Mouse (Mus musculus) kidney, adult 8-10 months (tissue): ENCODE data around the gene Lamp1.

Source experiments
- DNase-seq, 2 experiments: peaks; one replicate each; pipeline ENCODE4 v3.0.0; 2022

Gene Lamp1

DNA sequence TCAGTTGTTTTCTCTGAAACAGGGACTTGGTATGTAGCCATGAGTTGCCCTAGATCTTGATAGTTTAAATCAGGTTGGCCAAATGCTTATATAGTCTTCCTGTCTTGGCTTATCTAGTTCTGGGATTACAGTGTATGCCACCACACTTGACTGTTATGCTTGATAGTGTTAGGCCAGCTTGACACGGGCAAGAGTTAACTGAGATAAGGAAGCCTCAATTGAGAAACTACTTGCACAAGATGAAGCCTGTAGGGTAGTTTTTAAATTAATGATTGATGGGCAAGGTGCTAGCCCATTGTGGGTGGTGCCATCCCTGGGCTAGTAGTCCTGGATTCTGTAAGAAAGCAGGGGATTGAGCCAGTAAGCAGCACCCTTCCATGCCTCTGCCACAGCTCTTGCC is 4.6 kb downstream of the Lamp1 start:
- DNase-seq, result no peak

DNA sequence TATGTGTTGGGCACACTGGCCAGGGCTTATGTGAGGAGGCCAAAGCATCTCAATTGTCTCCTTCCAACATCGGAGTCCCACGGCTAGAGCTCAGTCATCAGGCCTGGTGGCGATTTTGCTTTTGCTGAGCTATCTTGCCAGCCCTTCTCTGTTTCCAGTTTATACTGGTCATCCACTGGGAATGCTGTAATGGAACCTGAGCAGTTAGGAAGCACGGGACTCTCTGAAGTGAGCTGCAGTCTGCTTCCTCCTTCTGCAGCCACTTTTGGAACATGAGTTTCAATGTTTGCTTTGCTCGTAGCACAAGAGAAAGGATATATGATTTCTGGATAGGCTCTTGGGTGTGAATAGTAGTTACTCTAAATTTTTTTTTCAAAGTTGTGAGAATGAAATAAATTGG is 5.4 kb downstream of the Lamp1 start:
- no peak for DNase-seq

DNA sequence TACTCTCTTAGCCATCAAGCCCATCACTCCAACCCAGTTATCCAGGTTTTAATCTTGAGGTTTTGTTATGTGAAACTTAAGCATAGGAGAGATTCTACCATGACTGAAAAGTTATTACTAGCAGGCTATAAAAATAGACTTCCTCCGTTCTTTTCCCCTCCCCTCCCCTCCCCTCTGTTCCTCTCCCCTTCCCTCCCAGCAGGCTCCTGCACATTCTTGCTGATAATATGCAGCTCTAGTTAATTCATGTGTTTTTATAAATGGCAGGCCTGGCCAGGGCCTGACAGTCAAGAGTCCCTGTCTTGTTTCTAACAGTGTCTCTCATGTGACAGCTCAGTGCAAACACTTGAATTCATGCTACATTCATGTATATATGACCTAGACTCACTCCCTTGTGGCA is 11.5 kb downstream of the Lamp1 start:
- DNase-seq, result no peak

DNA sequence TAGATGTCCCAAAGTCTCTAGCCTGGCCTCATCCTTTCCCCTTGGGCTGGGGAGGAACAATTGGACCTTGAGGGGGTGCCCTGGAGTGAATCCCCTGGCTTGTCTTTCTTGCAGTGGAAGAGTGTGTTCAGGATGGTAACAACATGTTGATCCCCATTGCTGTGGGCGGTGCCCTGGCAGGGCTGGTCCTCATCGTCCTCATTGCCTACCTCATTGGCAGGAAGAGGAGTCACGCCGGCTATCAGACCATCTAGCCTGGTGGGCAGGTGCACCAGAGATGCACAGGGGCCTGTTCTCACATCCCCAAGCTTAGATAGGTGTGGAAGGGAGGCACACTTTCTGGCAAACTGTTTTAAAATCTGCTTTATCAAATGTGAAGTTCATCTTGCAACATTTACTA is 15.3 kb downstream of the Lamp1 start:
- peak in 1 of 2 experiments; percentile 40 for DNase-seq

DNA sequence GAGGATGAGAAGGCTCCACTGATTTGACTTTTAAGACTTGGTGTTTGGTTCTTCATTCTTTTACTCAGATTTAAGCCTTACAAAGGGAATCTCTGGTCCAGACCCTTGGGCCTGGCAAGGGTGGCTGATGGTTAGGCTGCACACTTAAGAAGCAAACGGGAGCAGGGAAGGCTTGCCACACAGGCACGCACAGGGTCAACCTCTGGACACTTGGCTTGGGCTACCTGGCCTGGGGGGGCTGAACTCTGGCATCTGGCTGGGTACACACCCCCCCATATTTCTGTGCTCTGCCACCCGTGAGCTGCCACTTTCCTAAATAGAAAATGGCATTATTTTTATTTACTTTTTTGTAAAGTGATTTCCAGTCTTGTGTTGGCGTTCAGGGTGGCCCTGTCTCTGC is 15.8 kb downstream of the Lamp1 start:
- DNase-seq, result peak in 1 of 2 experiments; percentile 48

DNA sequence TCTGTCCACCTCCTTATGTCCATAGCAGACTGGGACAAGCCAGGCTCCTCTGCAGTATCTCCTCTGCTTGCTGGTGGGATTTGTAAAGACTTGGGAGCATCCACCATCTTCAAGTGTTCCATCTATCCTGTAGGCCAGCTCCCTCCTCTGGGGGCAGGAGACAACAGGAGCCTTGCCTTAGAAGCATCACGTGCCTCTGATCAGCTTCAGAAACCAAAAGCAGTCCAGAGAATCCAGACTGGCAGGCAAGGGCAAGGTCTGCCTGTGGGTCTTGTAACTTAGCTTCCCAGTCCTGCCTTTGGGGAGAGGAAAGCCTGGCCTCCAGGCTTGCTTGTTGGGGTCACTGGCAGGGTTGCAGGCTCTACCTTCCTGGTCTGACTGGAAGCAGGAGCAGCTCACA is 16.7 kb downstream of the Lamp1 start:
- DNase-seq, result peak in 1 of 2 experiments; percentile 42

DNA sequence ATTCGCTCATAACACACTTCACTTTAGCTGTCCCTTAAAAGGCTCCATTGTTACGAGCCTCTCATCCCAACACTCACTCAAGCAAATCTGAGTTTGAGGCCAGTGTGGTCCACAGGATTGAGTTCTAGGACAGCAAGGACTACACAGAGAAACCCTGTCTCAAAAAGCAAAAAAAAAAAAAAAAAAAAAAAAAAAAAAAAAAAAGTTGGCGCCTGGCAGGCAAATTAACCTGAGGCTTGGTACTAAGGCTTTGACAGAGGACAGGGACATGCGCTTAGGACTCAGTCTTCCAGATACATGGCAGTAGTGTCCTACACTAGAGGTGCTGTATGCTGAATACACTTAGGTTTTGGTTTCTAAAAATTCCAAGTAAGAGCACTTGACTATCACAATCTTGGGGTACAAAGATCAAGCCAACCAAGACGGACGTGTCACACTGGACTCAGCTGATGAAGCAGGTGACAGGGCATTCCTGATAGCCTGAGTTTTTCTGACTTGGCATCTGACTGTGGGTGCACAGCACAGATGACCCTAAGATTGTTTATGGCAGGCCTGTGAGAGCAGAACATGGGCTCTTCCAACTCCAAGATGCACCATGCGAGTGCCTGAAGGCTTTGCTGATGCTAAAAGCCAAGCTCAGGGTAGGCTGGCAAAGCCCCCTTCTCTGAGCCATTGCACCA is 18.4 kb downstream of the Lamp1 start:
- DNase-seq, result no peak

DNA sequence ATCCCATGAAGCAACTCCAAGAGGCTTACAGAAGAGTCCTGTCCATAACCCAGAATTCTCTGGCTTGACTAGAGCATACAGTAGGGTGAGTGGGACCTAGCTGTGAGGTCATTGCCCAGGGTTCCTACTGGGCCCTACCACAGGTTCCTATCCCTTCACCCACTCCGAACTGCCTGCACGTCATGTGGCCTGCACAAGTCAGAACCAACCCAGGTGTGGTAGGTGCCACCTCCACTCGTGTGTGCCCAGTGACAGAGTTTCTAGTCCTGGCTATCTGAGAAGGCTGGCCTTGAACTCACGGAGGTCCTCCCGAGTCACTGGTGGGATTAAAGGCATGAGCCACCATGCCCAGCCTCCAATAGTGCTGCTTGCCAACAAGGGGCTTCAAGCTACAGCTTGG is 19.2 kb downstream of the Lamp1 start:
- no peak for DNase-seq

DNA sequence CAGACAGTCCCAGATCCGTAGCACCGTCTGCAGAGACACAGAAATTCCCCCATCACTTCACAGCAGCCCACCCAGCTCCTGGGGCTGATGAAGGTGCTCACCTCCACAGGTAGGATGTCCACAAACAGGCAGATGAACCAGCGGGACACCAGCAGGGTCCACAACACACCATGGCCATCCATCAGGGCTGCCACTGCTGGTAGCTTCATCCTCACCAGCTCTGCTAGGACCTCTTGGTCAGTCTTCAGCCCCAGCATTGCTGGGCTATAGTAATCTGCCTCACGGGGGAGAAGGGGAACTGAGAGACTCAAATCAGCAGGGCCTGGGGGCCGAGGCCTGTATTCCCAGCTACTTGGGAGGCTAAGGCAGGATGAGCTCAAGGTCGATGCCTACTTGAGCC is 20.5 kb downstream of the Lamp1 start:
- no peak for DNase-seq

DNA sequence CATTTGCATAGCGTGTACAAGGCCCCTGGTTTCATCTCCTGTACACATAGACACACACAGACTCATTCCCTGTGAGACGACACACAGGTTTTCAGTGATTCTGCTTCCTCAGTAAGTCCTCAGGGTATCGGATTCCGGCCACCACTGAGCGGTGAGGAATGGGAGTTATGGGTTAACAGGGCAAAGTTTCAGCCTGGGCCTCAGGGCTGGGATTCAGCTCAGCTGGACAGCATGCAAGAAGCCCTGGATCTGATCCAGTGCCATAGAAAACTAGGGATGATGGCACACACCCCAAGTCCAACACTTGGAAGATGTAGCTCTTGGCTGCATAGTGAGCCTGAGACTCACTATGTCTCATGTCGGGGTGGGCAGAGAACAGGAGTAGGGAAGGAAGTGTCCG is 21.0 kb downstream of the Lamp1 start:
- DNase-seq, result no peak

DNA sequence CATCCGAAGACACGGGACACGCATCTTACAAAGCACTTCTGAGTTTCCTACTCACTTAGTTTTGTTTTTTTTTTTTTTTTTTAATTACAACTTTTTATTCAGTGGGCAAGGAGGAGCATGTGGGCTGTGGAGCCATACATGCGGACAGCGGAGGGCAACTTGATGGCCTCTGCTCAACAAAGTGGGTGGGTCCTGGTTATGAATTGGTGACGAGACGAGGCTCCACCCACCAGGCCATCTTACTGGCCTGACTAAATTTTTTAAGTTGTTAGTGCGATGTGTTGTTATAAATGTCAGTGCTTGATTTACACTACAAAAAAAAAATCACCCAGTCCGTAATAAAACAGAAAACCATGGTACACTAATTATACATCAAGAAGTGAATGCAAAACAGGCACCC is 21.4 kb downstream of the Lamp1 start:
- DNase-seq, result no peak

DNA sequence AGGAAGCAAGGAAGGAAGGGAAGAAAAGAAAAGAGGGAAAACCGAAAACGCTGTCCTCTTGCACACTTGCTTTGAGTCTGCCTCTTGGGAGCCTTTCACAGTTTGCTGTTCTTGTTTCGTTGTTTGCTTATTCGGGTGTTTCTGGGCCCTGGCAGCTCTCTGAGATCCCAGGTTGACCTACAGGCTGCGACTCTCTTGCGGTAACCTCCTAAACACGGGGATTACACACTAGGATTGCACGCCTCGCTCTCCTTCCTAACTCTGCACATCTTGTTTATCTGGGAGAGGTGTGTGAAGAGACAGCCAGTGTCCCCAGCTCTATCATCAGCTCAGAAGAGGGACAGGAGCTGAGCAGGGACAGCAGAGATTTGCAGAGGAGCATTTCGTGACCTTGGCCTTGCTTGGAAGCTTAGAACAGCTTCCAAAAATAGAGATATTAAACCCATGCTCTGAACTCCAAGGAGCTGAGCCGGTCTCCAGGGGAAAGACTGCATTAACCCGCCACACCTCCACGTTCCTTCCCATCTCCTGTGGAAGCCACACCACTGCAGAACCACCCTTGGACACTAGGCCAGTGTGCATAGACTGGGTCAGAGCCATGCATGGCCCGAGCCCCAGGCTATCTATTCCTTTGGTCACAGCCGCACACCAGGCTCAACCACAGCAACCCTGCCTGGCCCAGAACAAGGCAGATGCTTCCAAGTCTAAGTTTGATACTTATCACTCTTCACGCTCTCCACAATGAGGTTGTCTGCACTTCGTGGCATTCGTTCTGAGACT is 22.1 kb downstream of the Lamp1 start:
- DNase-seq, result no peak

DNA sequence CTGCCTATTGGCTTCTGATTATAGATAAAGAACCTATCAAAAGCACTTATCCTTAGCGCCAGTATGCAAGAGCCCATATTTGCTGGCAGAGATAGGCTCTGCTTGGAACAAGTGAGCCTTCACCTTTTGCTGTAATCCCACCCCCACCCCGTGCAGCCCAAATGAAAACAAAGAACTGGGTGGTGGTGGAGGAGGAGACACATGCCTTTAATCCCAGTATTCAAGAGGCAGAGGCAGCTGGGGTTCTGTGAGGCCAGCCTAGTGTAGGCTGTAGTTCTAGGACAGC is 22.7 kb downstream of the Lamp1 start:
- DNase-seq, result no peak

DNA sequence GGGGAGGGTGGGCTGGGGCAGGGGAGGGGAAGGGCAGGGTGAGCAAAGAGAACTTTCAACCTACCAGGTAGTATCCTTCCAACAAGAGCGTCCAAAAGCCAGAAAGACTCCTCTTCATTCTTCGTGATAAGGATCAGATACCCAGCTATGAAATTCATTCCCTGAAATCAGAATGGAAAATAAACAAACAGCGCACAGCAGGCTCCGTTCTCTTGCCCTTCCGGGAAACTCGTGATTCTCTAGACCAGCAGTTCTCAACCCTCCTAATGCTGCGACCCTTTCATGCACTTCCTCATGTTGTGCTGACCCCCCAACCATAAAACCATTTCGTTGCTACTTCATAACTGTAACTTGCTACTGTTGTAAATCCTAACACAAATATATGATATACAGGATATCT is 27.9 kb downstream of the Lamp1 start:
- no peak for DNase-seq

DNA sequence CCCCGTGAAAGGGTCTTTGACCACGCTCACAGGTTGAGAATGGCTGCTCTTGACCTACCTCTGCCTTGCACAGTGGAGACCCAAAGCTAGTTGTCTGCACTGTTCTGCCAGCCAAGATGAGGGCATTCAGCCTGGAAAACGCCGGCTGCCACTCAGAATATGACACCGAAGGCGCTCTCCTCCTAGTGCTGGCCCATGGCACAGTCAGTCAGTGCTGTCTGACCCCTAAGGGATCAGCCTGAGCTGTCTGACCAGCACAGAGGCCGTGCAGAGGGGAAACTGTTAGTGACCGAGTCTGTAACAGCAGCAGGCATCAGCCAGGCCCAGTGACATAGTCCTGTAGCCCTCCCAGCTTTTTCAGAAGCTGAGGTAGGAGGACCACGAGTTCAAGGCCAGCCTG is 28.3 kb downstream of the Lamp1 start:
- DNase-seq, result no peak

DNA sequence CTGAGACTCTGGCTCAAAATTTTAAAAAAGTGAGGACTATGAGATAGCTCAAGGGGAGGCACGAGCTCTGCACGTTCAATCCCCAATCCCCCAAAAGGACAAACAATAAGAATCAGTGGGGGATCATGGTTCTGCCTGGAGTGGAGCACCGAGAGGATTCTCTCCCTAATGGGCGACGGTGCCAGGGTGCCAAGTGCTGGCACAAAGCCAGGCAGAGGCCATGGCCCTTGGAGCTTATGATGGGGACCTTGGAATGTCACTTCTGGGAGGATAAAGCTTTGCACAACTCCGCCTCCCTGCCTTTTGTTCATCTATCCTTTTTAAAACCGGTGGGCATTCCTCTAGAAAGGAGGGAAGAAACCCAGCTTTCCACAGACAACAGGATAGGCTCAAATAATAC is 28.7 kb downstream of the Lamp1 start:
- no peak for DNase-seq

DNA sequence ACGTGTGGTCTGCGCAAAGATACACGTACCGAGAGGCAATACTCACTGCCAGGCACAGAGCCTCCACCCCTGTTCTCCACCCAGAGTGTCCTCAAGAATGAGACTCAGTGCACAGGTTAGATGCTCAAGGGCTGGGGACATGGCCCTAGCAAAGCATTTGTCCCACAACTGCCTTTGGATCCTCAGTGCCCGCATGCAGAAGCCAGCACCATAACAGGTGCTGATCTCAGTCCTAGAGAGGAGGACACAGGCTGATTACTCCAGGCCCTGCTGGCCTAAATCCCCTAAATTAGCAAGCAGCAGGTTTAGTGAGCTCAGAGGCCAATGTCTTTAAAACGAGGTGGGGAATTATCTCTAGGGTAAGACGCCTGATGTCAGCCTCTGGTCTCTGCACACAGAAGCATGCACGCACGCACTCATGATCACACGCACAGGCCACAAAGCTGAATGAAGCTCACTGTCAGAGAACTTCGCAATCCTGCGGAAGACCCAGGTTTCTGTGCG is 29.1 kb downstream of the Lamp1 start:
- no peak for DNase-seq

DNA sequence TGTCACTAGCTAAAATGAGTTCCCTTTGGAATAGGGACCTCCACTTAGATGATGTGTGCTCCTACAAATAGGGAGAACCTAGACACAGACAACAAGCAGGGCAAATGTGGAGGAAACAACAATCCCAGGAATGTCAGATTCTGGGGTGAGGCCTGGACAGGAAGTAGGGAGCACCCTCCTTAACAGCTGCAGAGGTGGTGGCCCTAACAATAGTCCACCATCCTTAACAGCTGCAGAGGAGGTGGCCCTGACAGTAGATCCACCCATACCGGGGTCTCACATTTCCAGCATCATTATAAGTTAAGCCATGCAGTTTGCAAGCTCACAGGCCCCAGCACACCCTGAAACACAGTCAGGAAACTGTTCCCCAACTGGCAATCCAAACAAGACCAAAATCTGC is 29.9 kb downstream of the Lamp1 start:
- DNase-seq, result no peak

DNA sequence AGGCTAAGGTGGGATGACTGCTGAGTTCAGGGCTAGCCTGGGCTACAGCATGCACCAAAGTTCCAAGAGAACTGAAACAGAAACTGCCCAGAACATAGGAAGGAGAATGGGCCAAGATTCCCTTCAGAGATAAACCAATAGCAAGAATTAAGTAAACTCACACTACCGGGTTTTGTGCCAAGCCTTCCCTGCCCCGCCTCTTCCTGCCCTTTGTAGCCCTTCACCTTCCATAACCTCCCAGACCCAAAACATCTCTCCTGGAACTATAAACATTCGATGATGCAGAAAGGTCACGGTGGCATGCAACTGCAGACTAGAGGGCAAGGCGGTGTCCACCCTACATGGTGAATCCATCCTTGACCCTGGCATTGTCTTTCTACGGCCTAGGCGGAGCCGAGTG is 31.3 kb downstream of the Lamp1 start:
- no peak for DNase-seq

DNA sequence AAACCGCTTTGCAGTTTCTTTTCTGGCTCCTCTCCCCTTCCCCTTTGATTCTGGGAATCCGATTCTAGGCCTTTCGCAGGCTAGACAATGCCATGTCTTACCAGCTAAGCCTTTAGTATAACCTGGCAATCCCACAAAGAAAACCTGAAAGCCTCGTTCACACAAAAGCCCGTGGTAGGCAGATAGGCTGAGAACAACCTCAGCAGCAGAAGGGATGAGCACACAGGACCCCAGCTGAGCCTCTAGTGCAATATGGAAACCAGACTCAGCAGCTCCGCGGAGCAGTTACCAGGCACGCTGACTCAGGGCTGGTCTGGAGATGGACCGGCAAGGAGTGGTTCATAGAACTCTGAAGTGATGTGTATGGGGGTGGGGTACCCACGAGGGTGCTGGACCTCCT is 35.9 kb downstream of the Lamp1 start:
- DNase-seq, result no peak

DNA sequence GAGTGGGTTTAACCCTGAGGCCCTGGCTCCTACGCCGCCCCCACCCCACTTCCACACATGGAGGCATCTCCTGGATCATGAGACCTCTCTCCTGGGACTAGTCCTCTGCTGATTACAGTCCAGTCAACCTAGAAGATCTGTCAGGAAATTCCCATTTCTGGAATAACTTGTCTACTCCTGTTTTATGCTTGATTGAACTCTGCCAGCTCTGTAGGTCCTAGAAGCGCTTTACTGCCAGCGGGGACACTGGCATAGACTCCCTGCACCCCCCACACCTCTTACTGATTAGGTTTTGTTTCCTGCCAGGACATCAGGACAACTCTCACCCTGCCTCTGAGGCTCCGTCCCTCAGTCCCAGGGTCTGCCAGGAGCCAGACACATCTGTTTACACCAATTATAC is 38.5 kb downstream of the Lamp1 start:
- DNase-seq, result peak in 1 of 2 experiments; percentile 48

DNA sequence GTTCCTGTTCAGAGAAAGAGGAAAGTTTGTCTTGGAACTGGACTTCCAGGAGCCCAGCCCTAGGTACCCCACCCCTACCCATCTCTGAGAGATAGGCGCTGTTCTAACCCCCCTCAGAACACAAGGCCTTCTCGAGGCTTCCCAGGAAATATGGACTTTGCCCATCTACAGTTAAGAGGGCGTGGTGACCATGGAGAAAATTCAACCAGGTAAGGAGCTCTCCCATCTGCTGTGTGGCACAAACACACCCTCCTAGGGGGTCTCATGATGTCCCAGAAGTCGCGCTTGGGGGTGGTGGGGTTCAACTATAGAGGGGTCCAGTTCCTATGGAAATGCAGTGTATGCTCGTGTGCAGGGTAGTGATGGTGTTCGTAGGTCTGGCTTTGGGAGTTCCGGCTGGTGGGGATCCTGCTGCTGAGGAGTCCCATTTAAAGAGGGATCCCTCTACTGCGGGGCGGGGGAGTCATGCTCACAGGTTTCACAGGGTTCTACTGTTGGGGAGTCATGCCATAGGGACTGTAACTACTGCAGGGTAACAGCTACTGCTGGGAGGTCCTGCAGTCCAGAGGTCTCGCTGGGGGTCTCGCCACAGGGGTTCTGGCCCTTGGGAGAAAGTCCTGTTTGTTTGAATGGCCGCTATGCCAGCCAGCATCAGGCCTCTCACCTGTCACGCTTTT is 40.6 kb downstream of the Lamp1 start:
- peak; percentile 68 to 72 for DNase-seq

DNA sequence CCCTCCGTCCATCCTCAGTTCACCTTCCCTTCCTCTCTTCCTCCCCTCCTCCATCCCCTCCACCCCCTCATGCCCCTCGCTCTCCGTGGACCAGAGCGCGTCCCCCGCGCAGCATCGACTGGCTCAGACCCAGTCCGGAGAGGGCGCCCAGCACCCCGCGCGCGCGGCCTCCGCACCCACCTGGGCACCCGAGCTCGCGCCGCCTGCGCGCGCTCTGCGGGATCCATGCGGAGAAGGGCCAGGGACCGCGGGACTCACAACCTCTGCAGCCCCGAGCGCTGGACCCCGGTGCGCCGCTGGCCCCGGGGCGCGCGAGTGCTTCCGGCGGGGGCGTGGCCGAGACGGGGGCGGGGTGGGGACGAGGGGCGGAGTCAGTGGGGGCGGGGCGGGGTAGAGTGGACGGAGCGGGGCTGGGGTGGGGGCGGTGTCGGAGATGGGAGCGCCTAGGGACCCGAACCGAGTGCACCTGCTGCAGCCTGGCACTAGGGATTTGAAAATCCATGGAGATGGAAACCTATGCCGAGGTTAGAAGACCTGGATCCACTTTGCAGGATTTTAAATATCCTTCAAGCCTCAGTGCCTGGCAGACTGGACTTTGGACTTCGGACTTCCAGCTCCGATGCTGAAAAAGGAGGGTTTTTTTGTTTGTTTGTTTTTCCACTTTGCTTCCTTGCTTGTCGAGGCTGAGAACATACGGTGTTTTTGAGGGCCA is 41.5 kb downstream of the Lamp1 start, which contains the start of gene Grtp1:
Grtp1 (minus strand) TSS at position 320 of the 712 bp plus-strand sequence.
- peak; percentile 65 to 71 for DNase-seq

DNA sequence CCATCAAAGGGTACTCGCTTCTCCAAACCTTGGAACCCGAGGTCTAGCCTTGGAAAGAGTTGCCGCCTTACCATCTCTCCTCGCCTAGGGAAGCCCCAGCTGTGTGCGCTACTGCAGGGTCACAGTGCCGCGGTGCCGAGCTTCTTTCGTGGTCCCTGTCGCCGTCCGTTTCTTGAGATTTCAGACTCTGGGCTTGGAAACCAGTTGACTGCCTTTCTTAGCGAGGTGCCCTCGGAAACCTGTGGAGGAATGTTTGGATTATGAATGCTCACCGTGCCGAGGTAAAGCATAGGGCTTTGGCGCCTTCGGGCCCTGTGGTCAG is 42.0 kb downstream of the Lamp1 start:
- peak in 1 of 2 experiments; percentile 31 for DNase-seq
